Mouse (Mus musculus) embryo, embryonic 10.5 days (tissue): ENCODE data around the gene Naa20.
A peak's percentile ranks its signal among the peaks of the same experiment; 100 is the strongest.
"Not testable (repeated sequence)": the region's sequence is repeated elsewhere in the genome, so short reads cannot be mapped to it uniquely, and the experiment has no call there.

Source experiments
- DNase-seq: peaks from one replicate; pipeline ENCODE4 v3.0.0-alpha.2; 2015; ENCODE audit warnings: low spot score

The Naa20 gene

GRCm38 (mm10) chr2:145884913-145885785 lies 16.8 kb upstream of the Naa20 start:
- no peak for DNase-seq

DNA sequence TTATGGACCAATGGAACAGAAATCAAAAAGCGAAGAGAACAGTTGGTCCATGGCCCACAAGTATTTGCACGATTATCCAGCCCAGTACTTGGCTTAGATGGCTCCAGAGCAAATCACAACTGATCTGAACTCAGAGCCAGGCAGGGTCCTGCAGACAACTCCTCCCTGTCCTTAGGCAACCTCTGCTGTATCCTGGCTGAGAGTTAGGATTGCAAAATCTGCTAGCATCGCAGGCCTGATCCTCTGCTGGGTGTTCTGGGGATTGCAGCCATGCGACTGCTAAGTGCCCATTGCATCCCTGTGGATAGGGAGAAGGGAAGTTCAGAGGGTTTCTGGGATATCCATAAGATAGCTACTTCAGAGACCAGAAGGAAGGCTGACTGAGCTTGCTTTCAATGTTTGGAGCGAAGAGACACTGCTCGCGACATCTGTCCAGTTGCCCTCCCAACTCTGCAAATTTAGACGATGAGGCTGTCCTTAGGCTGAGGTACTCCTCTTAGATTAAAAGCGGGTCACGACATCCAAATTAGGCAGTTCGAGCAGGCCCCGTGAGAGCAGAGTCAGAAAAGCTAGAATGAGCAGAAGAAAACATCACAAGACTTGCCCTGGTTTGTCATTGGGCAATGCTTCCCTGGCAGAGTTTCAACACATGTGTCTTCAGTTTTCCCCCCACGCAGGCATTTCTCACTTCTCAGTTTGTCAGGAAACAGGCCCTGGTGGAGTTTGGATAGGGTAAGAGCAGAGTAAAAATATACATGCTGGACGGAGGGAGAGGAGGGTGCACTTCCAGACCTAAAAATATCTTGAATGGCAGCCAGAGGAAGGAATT lies 13.7 kb upstream of the Naa20 start:
- peak; percentile 52 for DNase-seq

- no peak for DNase-seq
Observed at GRCm38 (mm10) chr2:145888766-145889480, 13.0 kb upstream of the Naa20 start.

DNA sequence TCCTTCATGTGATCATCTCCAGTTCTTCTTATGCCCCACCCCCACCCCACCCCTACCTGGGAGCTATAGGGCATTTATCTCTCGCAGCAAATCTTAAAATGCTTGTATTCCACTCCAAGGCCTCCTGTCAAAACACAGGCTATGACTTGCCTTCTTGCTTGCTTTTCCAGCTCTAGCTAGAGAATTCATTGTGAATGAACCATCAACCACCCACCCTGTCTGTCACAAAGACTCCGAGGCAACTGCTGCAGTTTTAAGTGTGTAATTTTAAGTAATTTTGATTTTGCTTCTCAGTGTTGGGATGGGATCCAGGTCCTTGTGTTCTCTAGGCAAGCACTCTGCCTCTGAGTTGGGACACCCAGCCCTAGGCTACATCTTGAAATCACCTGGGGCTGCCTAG lies 11.3 kb upstream of the Naa20 start:
- DNase-seq, result no peak

- DNase-seq, result no peak
Observed at GRCm38 (mm10) chr2:145893756-145894155, 8.1 kb upstream of the Naa20 start.

GRCm38 (mm10) chr2:145898106-145898505 lies 3.8 kb upstream of the Naa20 start:
- DNase-seq, result no peak

DNA sequence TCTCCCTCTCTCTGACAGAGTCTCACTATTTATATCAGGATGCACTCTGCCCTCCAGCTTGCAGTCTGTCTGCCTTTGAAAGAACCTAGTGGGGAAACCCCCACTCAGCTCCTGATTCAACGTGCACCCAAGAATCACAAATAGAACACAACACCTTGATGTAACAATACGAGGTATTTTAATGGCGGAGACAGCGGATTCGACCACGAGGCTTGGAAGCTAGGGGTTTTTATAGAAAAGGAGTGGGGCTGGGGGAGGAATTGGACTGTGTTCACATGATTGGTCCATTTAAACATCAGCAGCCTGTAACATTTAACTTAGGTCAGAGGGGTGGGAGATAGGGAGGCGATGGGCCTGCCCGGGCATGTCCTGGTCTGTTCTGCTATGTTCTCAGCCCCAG lies 1.6 kb upstream of the Naa20 start:
- DNase-seq, result not testable (repeated sequence)

GRCm38 (mm10) chr2:145903061-145903901 lies 1.4 kb downstream of the Naa20 start:
- peak; percentile 95 for DNase-seq

DNA sequence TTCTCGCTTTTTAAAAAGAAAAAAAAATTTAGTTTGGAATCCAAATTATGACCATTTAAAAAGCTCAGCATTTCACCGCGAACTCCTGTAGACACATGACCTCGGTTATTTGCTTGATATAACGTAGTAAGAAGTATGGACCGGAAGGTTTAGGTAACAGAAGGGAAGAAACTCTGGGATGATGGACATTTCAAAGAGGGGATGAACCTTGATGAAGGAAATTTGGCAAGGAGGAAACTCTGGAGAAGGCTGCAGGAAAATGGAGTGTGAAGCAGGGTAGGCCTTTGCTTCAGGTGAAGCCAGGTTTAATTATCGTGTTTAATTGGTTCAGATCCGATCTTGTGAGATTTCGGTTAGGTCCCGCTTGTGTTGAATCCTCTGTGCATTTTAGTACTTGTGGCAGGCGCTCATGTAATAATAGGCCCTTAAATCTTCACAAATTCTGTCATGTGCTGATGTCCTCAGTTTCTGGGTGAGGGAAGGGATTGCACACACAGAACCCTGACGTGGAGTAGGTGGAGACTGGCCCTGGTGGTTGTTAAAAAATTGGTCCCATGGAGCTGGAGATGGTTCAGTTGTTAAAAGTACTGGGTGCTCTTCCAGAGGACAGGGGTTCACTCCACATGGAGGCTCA lies 2.2 kb downstream of the Naa20 start:
- no peak for DNase-seq

- no peak for DNase-seq
Observed at GRCm38 (mm10) chr2:145905156-145905555, 3.3 kb downstream of the Naa20 start.

DNA sequence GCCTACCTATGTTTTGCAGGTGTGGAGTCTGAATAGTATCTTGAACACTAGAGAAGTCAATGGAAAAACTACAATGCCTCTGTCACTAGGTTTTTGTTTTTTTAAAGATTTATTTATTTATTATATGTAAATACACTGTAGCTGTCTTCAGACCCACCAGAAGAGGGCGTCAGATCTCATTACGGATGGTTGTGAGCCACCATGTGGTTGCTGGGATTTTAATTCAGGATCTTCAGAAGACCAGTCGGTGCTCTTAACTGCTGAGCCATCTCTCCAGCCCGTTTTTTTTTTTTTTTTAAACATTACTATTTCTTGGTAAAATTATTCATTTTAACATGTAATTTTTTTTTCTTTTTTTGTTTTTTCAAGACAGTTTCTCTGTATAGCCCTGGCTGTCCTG lies 4.0 kb downstream of the Naa20 start:
- not testable (repeated sequence) for DNase-seq

DNA sequence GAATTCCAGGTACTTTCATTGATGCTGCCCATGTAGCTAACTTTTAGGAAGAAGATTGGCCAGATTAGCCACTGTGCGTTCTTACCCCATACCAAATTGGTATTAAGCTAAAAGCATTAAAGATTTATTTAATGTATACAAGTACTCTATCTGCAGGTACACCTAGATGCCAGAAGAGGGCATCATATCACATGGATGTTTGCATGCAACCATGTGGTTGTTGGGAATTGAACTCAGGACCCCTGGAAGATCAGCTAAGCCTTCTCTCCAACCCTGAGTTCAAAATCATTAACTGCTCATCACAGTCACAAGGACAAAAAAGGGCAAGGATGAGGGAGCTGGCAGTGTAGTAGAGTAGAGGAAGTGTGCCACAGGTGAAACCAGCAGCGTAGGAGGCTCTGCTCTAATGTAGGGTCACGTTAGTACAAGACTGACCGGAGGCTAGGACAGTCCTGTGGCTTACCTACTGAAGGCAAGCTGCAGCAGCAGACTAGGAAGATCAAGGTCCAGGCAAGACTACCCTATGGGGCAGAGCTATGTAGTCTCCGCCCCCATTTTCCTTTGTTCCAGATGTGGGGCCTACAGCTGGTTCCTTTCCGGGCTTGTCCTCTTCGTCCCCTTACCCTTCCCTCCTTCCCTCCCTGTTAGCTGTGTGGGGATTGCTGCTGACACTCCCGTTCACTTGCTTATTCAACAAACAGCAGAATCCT lies 19.2 kb downstream of the Naa20 start:
- DNase-seq, result no peak

DNA sequence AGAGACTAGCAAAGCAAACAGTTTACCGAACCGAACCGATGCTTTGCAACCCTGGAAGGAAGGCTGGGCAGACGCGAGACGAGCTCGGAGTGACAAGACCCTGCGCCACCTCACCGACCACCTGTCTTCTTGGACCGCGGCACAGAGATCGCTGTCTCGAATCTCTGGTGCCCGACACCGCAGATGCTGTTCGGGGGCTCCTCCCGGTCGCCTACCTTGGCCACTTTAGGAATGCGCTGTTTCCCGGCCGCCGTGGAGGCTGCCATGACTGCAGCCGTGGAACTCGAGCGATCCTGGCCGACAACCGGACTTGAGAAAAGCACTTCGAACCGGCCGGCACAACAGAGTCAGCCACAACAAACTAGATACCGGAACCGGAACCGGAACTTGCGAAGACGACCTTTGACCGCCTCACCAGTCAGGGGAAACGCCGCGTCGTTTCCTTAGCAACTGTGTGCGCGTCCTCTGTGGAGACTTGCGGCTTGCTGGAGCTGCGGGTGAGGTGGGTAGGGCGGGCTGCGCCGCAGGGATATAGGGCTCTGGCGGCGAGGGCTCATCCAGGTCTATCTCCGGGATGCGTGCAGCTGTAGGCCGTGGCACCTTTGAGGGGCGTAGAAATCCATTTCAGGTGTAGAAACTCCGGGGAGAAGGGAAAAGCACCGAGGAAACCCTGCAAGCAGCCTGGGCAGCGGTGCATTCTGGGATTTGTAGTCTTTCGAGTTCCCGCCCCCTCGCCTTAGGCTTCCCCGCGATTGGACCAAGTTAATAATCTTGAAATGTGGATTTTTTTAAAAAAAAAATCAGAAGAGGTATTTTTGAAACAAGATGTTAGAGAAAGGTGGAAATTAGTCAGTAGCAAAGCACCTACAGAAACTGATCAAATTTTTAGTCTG lies 32.7 kb downstream of the Naa20 start, which contains the start of the genes Cfap61 and Crnkl1:
Gene Cfap61 (plus strand): TSS at position 446 of the 893 bp plus-strand sequence.
Gene Crnkl1 (minus strand): TSS at position 676 of the 893 bp plus-strand sequence.
- DNase-seq, result peak; percentile 99

DNA sequence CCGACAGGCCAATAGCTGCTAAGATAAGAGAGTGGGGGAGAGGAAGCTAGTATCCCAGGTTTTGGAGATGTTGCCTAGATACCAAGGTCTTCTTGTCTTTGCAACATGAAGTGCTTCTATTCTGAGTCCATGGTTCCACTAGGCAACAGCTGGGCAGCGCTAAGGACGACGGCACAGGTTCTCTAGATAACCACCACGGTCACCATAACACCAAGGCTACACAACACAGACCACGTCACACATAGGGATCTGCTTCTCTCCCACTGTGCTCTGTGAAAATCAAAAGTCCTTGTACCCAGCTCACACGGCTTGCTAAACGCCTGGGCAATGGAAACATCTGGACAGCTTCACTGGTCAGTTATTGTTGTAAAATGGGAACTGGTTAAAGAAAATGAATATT lies 35.1 kb downstream of the Naa20 start:
- DNase-seq, result no peak

DNA sequence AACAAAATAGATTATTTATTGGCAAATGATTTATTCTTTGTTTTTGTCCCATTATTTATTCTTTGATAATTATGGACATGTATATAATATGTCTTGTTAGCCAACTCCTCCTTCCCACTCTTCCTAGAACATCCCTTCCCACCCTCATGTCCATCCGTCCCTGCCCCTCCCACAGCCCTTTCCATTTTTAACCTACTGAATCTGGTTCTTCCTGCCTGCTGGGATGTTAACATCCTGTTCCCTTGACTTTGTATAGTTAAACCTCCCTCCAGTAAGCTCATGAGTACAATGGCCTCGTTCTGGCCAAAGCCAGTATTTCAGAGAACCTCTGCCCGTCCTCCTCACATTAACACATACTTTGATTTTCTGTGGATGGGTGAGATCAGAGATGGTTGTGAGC lies 39.5 kb downstream of the Naa20 start:
- DNase-seq, result no peak

DNA sequence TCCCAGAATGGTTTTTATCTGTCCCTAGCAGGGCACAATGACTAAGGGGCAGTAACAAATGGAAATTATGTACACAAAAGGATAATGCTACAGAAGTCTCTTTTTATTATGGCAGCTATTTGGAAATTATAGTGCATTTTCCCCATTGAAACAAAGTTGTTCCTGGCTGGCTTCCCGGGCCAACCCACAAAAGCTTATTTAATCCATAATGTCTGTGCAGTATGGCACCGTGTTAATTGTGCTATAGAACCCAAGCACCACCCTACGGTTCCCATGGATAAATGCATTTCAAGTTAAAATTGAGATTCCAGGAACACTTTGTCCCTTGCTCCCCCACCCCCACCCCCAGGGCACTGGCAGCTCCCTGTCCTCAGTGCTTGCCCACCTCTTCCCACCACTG lies 42.4 kb downstream of the Naa20 start:
- DNase-seq, result no peak

GRCm38 (mm10) chr2:145948402-145948954 lies 46.6 kb downstream of the Naa20 start:
- no peak for DNase-seq

GRCm38 (mm10) chr2:145949475-145950068 lies 47.7 kb downstream of the Naa20 start:
- peak; percentile 40 for DNase-seq
